Mouse (Mus musculus) liver, embryonic 16.5 days (tissue): Measurements from ENCODE around the gene Mybbp1a. TPM values are rescaled to one million over a fixed set of nuclear protein-coding genes. Genes with fewer than 3 reads are reported as not detected.

Experiments
- ATAC-seq: fragments of 200-750 bp; cut with Nextera tagmentation; 2 replicates; pipeline ENCODE4 v1.8.0; 2017; ENCODE audit warnings: low read depth, mild to moderate bottlenecking, moderate number of reproducible peaks, moderate library complexity
- H3K27ac ChIP-seq: fragments of 300-500 bp; sonication (generic); 2 replicates; pipeline ENCODE4 v1.5.1; 2014; ENCODE audit warnings: mild to moderate bottlenecking, low read length
- H3K27me3 ChIP-seq: fragments of 300-500 bp; sonication (generic); 2 replicates; pipeline ENCODE4 v1.6.1; 2014; ENCODE audit warnings: low read depth, low read length, mixed read lengths; ENCODE audit not compliant: control insufficient read depth, insufficient read depth
- H3K36me3 ChIP-seq: fragments of 300-500 bp; sonication (generic); 2 replicates; pipeline ENCODE4 v1.6.1; 2014; ENCODE audit warnings: mild to moderate bottlenecking; ENCODE audit not compliant: control insufficient read depth, insufficient read depth
- H3K4me1 ChIP-seq: fragments of 300-500 bp; sonication (generic); 2 replicates; pipeline ENCODE4 v1.6.1; 2014; ENCODE audit warnings: low read depth, low read length, mixed read lengths; ENCODE audit not compliant: control insufficient read depth
- H3K4me2 ChIP-seq: fragments of 300-500 bp; sonication (generic); 2 replicates; pipeline ENCODE4 v1.6.1; 2014; ENCODE audit warnings: low read depth, low read length, mixed read lengths
- H3K4me3 ChIP-seq: fragments of 300-500 bp; sonication (generic); 2 replicates; pipeline ENCODE4 v1.5.1; 2014; ENCODE audit warnings: low read depth, mild to moderate bottlenecking, low read length
- H3K9ac ChIP-seq: fragments of 300-500 bp; sonication (generic); 2 replicates; pipeline ENCODE4 v1.6.1; 2014; ENCODE audit warnings: low read depth, low read length
- H3K9me3 ChIP-seq: fragments of 300-500 bp; sonication (generic); replicated peaks from 2 replicates; pipeline ENCODE4 v1.6.1; 2016; ENCODE audit warnings: low read length; ENCODE audit not compliant: control insufficient read depth
- WGBS: fragments of 180-500 bp; shearing (Covaris S2); extraction: QIAGEN DNeasy Blood & Tissue Kit; methylation state at CpG from one replicate; pipeline ENCODE4 v1.1.7; 2014; ENCODE audit not compliant: insufficient replicate concordance; 5-methylcytosine and 5-hydroxymethylcytosine counted together
- polyA plus RNA-seq: library from polyadenylated mRNA; unstranded; fragments of >200 nt; fragmentation: Nextera tagmentation; extraction: Ambion mirVana; gene quantifications from 2 replicates; pipeline ENCODE4 v1.2.1, GENCODE M21; 2015

Gene Mybbp1a
- polyA plus RNA-seq, 1 experiment from 2014 or later: 68.2 TPM

- Histone ChIP-seq H3K4me3 (no peak overlapping the region), H3K4me2 (no peak overlapping the region), H3K27ac (no peak overlapping the region), H3K9me3 (no peaks in the 10 kb centered on the region), H3K4me1 (no peaks in the 10 kb centered on the region), H3K36me3 (no peaks in the 10 kb centered on the region), H3K27me3 (no peaks in the 10 kb centered on the region), H3K9ac (no peak overlapping the region)
- WGBS: 66% methylated on average over 5 of the region's 5 CpGs
- no peak for ATAC-seq
Measured at GRCm38 (mm10) chr11:72402017-72402416, 39.1 kb upstream of the Mybbp1a start.

- no peak overlapping the region for H3K4me3 ChIP-seq
- no peak overlapping the region for H3K9ac ChIP-seq
- ATAC-seq: no peak
- no peaks in the 10 kb centered on the region for H3K9me3 ChIP-seq
- no peak overlapping the region for H3K27ac ChIP-seq
- no peaks in the 10 kb centered on the region for H3K36me3 ChIP-seq
- 66% methylated on average over 12 of the region's 12 CpGs for WGBS
- no peaks in the 10 kb centered on the region; the same call in 1 of the 2 replicates for H3K4me1 ChIP-seq
- H3K27me3 ChIP-seq: no peaks in the 10 kb centered on the region
- no peak overlapping the region for H3K4me2 ChIP-seq
Measured at GRCm38 (mm10) chr11:72402969-72403368, 38.2 kb upstream of the Mybbp1a start.

GRCm38 (mm10) chr11:72405532-72405931 lies 35.6 kb upstream of the Mybbp1a start:
- no peak overlapping the region for H3K4me2 ChIP-seq
- no peak for ATAC-seq
- no peak overlapping the region for H3K4me3 ChIP-seq
- WGBS: 57% methylated on average over 4 of the region's 4 CpGs
- no peaks in the 10 kb centered on the region for H3K9me3 ChIP-seq
- no peaks in the 10 kb centered on the region for H3K36me3 ChIP-seq
- H3K9ac ChIP-seq: no peak overlapping the region
- H3K27ac ChIP-seq: no peak overlapping the region
- peaks cover under 1% of the 10 kb centered on the region; the same call in 1 of the 2 replicates for H3K27me3 ChIP-seq
- H3K4me1 ChIP-seq: no peaks in the 10 kb centered on the region; the same call in 1 of the 2 replicates

- no peak overlapping the region for H3K9ac ChIP-seq
- ATAC-seq: no peak
- no peaks in the 10 kb centered on the region for H3K9me3 ChIP-seq
- H3K4me2 ChIP-seq: no peak overlapping the region
- H3K36me3 ChIP-seq: no peaks in the 10 kb centered on the region
- 52% methylated on average over 8 of the region's 8 CpGs for WGBS
- peaks cover 5% of the 10 kb centered on the region; the same call in 1 of the 2 replicates for H3K27me3 ChIP-seq
- no peak overlapping the region for H3K27ac ChIP-seq
- no peak overlapping the region for H3K4me3 ChIP-seq
- H3K4me1 ChIP-seq: peaks cover 2% of the 10 kb centered on the region
Measured at GRCm38 (mm10) chr11:72406079-72406675, 35.0 kb upstream of the Mybbp1a start.

- H3K4me2 ChIP-seq: no peak overlapping the region
- H3K9ac ChIP-seq: no peak overlapping the region
- no peak overlapping the region for H3K4me3 ChIP-seq
- H3K27me3 ChIP-seq: peaks cover 14% of the 10 kb centered on the region
- H3K27ac ChIP-seq: no peak overlapping the region
- peaks cover 11% of the 10 kb centered on the region for H3K4me1 ChIP-seq
- no peaks in the 10 kb centered on the region for H3K36me3 ChIP-seq
- 22% methylated on average over 3 of the region's 3 CpGs for WGBS
- H3K9me3 ChIP-seq: no peaks in the 10 kb centered on the region
- ATAC-seq: no peak
Measured at GRCm38 (mm10) chr11:72407081-72407480, 34.1 kb upstream of the Mybbp1a start.

GRCm38 (mm10) chr11:72407574-72407973 lies 33.6 kb upstream of the Mybbp1a start:
- H3K4me3 ChIP-seq: no peak overlapping the region
- H3K27ac ChIP-seq: no peak overlapping the region
- WGBS: 13% methylated on average over 7 of the region's 7 CpGs

GRCm38 (mm10) chr11:72408451-72409170 lies 32.5 kb upstream of the Mybbp1a start:
- Histone ChIP-seq H3K27me3 (peaks cover 15% of the 10 kb centered on the region), H3K4me2 (no peak overlapping the region), H3K36me3 (no peaks in the 10 kb centered on the region), H3K4me3 (no peak overlapping the region), H3K9ac (no peak overlapping the region), H3K4me1 (peaks cover 11% of the 10 kb centered on the region), H3K9me3 (no peaks in the 10 kb centered on the region), H3K27ac (no peak overlapping the region)
- ATAC-seq: no peak
- WGBS: 68% methylated on average over 9 of the region's 9 CpGs

More at GRCm38 (mm10) chr11:72407574-72407973, 33.6 kb upstream of the Mybbp1a start:
- Histone ChIP-seq H3K27me3 (peaks cover 15% of the 10 kb centered on the region), H3K4me1 (peaks cover 11% of the 10 kb centered on the region), H3K36me3 (no peaks in the 10 kb centered on the region), H3K9me3 (no peaks in the 10 kb centered on the region), H3K4me2 (no peak overlapping the region), H3K9ac (no peak overlapping the region)
- no peak for ATAC-seq

- Histone ChIP-seq H3K4me3 (no peak overlapping the region), H3K9me3 (no peaks in the 10 kb centered on the region), H3K36me3 (no peaks in the 10 kb centered on the region), H3K27ac (no peak overlapping the region), H3K27me3 (peaks cover 15% of the 10 kb centered on the region), H3K9ac (no peak overlapping the region), H3K4me2 (peak overlapping the region; percentile 95; the same call in 1 of the 2 replicates), H3K4me1 (peaks cover 17% of the 10 kb centered on the region)
- ATAC-seq: no peak
- WGBS: 72% methylated on average over 12 of the region's 12 CpGs
Measured at GRCm38 (mm10) chr11:72409649-72410385, 31.3 kb upstream of the Mybbp1a start.
